Mouse (Mus musculus) spleen, adult 2 months (tissue): ENCODE data around the gene Mettl11b. TPM values are rescaled to one million over a fixed set of nuclear protein-coding genes. Genes with fewer than 3 reads are reported as not detected.

Experiments used
- DNase-seq, 2 experiments: peaks; one replicate each; pipeline versions ENCODE4 v3.0.0 to v3.0.0-alpha.2; 2012 to 2021; ENCODE audit warnings: low spot score in 2 of 2, low read depth in 1 of 2
- H3K27ac ChIP-seq: fragments of 200-500 bp; 2 replicates; pipeline ENCODE4 v1.5.1; 2012; ENCODE audit warnings: low read length, inconsistent platforms; ENCODE audit not compliant: insufficient read depth
- H3K27me3 ChIP-seq: fragments of 200-500 bp; 2 replicates; pipeline ENCODE4 v1.6.1; 2012; ENCODE audit warnings: mild to moderate bottlenecking, moderate library complexity, low read length, inconsistent platforms; ENCODE audit not compliant: control insufficient read depth, insufficient read depth
- H3K36me3 ChIP-seq: fragments of 200-500 bp; 2 replicates; pipeline ENCODE4 v1.6.1; 2012; ENCODE audit warnings: mild to moderate bottlenecking, low read length, inconsistent platforms; ENCODE audit not compliant: control insufficient read depth, insufficient read depth
- H3K4me1 ChIP-seq: fragments of 200-500 bp; 2 replicates; pipeline ENCODE4 v1.6.1; 2011; ENCODE audit warnings: inconsistent platforms; ENCODE audit not compliant: control insufficient read depth, insufficient read depth, insufficient read length
- H3K4me3 ChIP-seq: fragments of 200-500 bp; 2 replicates; pipeline ENCODE4 v1.5.1; 2011; ENCODE audit warnings: mild to moderate bottlenecking, inconsistent platforms; ENCODE audit not compliant: insufficient read depth, insufficient read length; ENCODE audit errors: extremely low read depth
- CTCF ChIP-seq: fragments of 200-500 bp; IDR thresholded peaks from 2 replicates; pipeline ENCODE4 v1.5.1; 2011; ENCODE audit warnings: mild to moderate bottlenecking, inconsistent platforms; ENCODE audit not compliant: insufficient read depth, insufficient read length, insufficient replicate concordance; ENCODE audit errors: extremely low read depth
- POLR2A ChIP-seq: fragments of 200-500 bp; IDR thresholded peaks from 2 replicates; pipeline ENCODE4 v1.6.1; 2011; ENCODE audit warnings: low read depth, low read length, inconsistent platforms
- WGBS: fragments of 180-500 bp; shearing (Covaris S2); methylation state at CpG from one replicate; pipeline ENCODE4 v1.1.7; 2018; 5-methylcytosine and 5-hydroxymethylcytosine counted together
- polyA plus RNA-seq: library from polyadenylated mRNA; depleted of rRNA; stranded (reverse); fragments of >200 nt; gene quantifications from 2 replicates; pipeline ENCODE4 v1.2.3, GENCODE M21; 2012

Gene Mettl11b
- polyA plus RNA-seq, 1 experiment: not detected

DNA sequence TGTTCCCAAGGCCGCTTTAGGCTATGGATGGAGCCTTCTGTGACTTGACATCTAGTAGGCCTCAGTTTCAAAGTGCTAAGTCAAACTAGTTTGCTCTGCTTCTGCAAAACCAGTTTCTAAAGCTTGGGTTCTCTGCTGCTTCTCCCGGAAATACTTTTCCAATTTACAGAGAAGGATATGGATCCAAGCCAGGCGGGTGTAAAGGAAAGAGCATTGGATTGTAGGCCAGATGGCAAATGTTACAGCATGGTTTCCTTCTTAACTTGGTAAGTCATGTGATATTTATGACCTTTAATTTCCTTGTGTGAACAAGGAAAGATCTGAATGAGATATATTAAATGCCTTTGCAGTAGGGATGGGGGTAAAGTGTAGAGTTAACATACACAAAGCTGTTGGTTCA, 52.2 kb downstream of the Mettl11b start:
- WGBS: 88% methylated on average over 3 of the region's 3 CpGs
- Histone ChIP-seq H3K27me3 (no peaks in the 10 kb centered on the region), H3K27ac (no peak overlapping the region), H3K4me1 (no peaks in the 10 kb centered on the region), H3K36me3 (no peaks in the 10 kb centered on the region), H3K4me3 (no peak overlapping the region)
- DNase-seq: no peak
- TF ChIP-seq CTCF (no peak), POLR2A (no peak)

DNA sequence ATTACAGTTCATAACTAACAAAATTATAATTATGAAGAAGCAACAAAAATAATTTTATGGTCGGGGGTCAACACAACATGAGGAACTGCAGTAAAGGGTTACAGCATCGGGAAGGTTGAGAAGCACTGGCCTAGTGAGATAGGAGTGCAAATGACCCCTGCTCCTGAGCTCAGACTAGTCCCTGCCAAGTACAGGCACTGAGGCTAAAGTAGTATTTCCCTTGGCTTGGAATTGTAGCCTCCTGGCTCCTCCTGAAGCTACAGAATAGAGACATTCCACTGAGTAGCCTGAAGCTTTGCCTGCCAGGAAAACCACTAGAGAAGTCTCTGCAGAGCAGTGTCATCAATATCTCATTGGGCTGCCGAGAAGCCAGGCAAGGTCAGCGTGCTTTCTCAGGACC, 53.7 kb downstream of the Mettl11b start:
- H3K27me3 ChIP-seq: no peaks in the 10 kb centered on the region
- no peak for TF ChIP-seq CTCF
- no peak for TF ChIP-seq POLR2A
- 77% methylated on average over 4 of the region's 4 CpGs for WGBS
- no peaks in the 10 kb centered on the region for H3K4me1 ChIP-seq
- no peak overlapping the region for H3K4me3 ChIP-seq
- no peak overlapping the region for H3K27ac ChIP-seq
- no peak for DNase-seq
- no peaks in the 10 kb centered on the region for H3K36me3 ChIP-seq

DNA sequence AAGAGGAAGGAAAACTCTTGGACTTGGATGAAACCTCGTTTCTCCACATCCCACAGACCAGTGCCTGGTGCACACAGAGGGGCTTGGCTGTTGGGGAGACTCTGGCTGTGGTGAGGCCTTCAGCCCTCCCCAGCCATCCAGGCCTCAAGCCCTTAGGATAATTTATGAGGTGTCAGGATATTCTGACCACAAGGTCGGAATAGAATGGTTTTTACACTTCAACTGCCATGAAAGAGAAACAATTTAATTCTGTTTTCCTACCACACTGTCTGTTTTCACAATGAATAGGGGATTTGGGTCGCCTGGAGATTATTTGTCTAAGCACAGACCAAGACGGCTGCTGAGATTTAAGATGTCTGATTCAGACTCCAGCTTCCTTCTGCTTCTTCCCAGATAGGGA, 54.3 kb downstream of the Mettl11b start:
- Histone ChIP-seq H3K36me3 (no peaks in the 10 kb centered on the region), H3K27me3 (no peaks in the 10 kb centered on the region), H3K4me3 (no peak overlapping the region), H3K27ac (no peak overlapping the region), H3K4me1 (no peaks in the 10 kb centered on the region)
- TF ChIP-seq CTCF: no peak
- no peak for TF ChIP-seq POLR2A
- WGBS: 35% methylated on average over 4 of the region's 4 CpGs
- no peak for DNase-seq

DNA sequence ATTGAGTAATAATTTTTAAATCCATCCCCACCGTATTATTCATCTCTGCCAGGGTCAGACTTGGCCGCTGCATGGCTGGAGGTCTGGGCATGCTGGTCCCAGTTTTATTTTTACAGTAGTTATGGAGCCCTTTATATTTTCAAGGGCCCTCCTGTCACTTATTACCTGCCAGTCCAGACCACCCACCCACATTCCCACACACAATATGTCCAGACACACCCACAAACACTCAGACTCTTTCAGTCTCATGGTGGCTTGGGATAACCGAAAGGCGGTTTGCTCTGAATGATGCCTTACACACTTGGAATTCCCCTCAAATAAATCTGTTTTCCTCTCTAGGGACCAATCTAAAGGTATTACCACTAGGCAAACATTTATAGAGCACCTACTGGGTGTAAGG, 55.1 kb downstream of the Mettl11b start:
- 94% methylated on average over 4 of the region's 4 CpGs for WGBS
- TF ChIP-seq CTCF: no peak
- no peak for TF ChIP-seq POLR2A

GRCm38 (mm10) chr1:163662416-163662815, 62.6 kb downstream of the Mettl11b start:
- Histone ChIP-seq H3K36me3 (no peaks in the 10 kb centered on the region), H3K27ac (no peak overlapping the region), H3K27me3 (no peaks in the 10 kb centered on the region), H3K4me1 (no peaks in the 10 kb centered on the region), H3K4me3 (no peak overlapping the region)
- 87% methylated on average over 1 of the region's 1 CpGs for WGBS
- TF ChIP-seq POLR2A (no peak), CTCF (no peak)
- no peak for DNase-seq

More for the DNA sequence above, 55.1 kb downstream of the Mettl11b start:
- Histone ChIP-seq H3K4me1 (no peaks in the 10 kb centered on the region), H3K27me3 (no peaks in the 10 kb centered on the region), H3K27ac (no peak overlapping the region), H3K36me3 (no peaks in the 10 kb centered on the region), H3K4me3 (no peak overlapping the region)
- no peak for DNase-seq

DNA sequence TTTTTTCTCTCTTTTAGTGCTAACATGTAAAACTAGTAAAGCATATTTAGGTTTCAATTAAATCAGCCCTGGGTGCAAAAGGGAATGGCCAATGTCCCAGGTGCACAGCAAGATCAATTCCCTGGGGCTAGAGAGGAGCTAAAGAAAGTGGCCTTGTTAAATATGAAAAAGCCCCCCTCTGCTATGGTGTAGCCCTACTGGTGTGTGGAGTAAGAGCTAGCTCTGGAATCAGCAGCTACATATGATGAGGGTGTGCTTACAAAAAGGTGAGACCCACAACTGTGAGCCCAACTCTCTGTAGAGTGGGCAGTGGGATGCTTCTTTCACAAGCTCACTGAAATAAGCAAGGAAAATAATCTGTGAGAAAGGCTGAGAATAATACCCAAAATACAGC, 66.5 kb downstream of the Mettl11b start:
- no peak overlapping the region for H3K27ac ChIP-seq

GRCm38 (mm10) chr1:163657766-163658534, 67.1 kb downstream of the Mettl11b start:
- H3K4me1 ChIP-seq: no peaks in the 10 kb centered on the region
- H3K36me3 ChIP-seq: no peaks in the 10 kb centered on the region
- H3K27me3 ChIP-seq: no peaks in the 10 kb centered on the region
- WGBS: 82% methylated on average over 7 of the region's 7 CpGs
- H3K4me3 ChIP-seq: no peak overlapping the region
- no peak overlapping the region for H3K27ac ChIP-seq
- TF ChIP-seq POLR2A (no peak), CTCF (no peak)
- DNase-seq: no peak

More for the DNA sequence above, 66.5 kb downstream of the Mettl11b start:
- Histone ChIP-seq H3K4me1 (no peaks in the 10 kb centered on the region), H3K27me3 (no peaks in the 10 kb centered on the region), H3K36me3 (no peaks in the 10 kb centered on the region), H3K4me3 (no peak overlapping the region)
- no peak for DNase-seq
- TF ChIP-seq POLR2A (no peak), CTCF (no peak)
